Comparison of ENCODE assay signal across 14 mouse cellular contexts in genomic region chr1:39758244-39758643, GRCm38 (mm10). TPM values are rescaled to one million over a fixed set of nuclear protein-coding genes. Genes with fewer than 3 reads are reported as not detected.
A peak's percentile ranks its signal among the peaks of the same experiment; 100 is the strongest.
DNase-seq lines count a peak whose midpoint lies in the region; ATAC-seq lines count a peak whose summit lies in the region.
"Had no signal": no experiment of that assay in that cellular context is flagged by ENCODE, and none has a peak within 500 bp of the region (broad histone marks: within the 10 kb centered on the region; RNA-seq: fewer than 3 reads in every experiment).

No protein-coding gene starts in this region.

- intact Hi-C loops in left cerebral cortex, postnatal 14 days (cut with DNase I), result no loop called here

- peak overlapping the region; percentile 39; the same call in 1 of the 2 replicates for H3K27ac ChIP-seq in heart, embryonic 13.5 days (replicated peaks)
- H3K27ac ChIP-seq: embryonic facial prominence, embryonic 13.5 days had no signal

- H3K9me3 ChIP-seq in heart, embryonic 13.5 days, result no peaks in the 10 kb centered on the region
- H3K9me3 ChIP-seq: embryonic facial prominence, embryonic 13.5 days had no signal

- H3K4me2 ChIP-seq in heart, embryonic 13.5 days, result no peak overlapping the region
- H3K4me2 ChIP-seq: embryonic facial prominence, embryonic 13.5 days had no signal

- peaks cover 66% of the 10 kb centered on the region for H3K4me1 ChIP-seq in heart, embryonic 13.5 days

- 66% methylated on average over 9 of the region's 9 CpGs for WGBS in heart, embryonic 13.5 days

- no peaks in the 10 kb centered on the region for H3K27me3 ChIP-seq in heart, embryonic 13.5 days (replicated peaks)
- H3K27me3 ChIP-seq: embryonic facial prominence, embryonic 13.5 days had no signal

- H3K9ac ChIP-seq in heart, embryonic 13.5 days, result no peak overlapping the region
- H3K9ac ChIP-seq: embryonic facial prominence, embryonic 13.5 days had no signal

- no peak for ATAC-seq in heart, embryonic 13.5 days (ENCODE audit: extremely low read depth, insufficient number of reproducible peaks, low FRiP score, low TSS enrichment)
- ATAC-seq: intestine, embryonic 16.5 days had no signal

- no peak overlapping the region for H3K4me3 ChIP-seq in heart, embryonic 13.5 days
- H3K4me3 ChIP-seq: embryonic facial prominence, embryonic 13.5 days had no signal

- no peaks in the 10 kb centered on the region for H3K36me3 ChIP-seq in heart, embryonic 13.5 days
- H3K36me3 ChIP-seq: embryonic facial prominence, embryonic 13.5 days had no signal

- peak; percentile 67 for DNase-seq in 3134 (ENCODE audit: extremely low read depth, insufficient read length, low spot score)
- DNase-seq in R1 (ENCODE audit: low read depth, low spot score), result peak; percentile 71
- DNase-seq in kidney, postnatal 4 days, result peak; percentile 35 to 54
- no peak for DNase-seq in left cerebral cortex, postnatal 14 days (ENCODE audit: low spot score in 2 of 2)
- DNase-seq in thymus, postnatal 25 days, result no peak
- DNase-seq in right cerebral cortex, postnatal 4 days, result no peak
- DNase-seq: adrenal gland, postnatal 10 days; cerebellum, adult 8-10 months; left cerebral cortex, postnatal 4 days had no signal

RNA-seq across cellular contexts. Expression of gene Rfx8, which starts 37.4 kb away (rescaled TPM):
- 0.59 and 0.67 TPM in 2 replicates for polyA plus RNA-seq in heart, embryonic 13.5 days (2015; fragmentation: Nextera tagmentation; extraction: Ambion mirVana)
- total RNA-seq in left cerebral cortex, postnatal 14 days (2021), result under 1 TPM; 0.21 to 0.35 TPM

RNA-seq across cellular contexts. Expression of gene Gm3646, which starts 46.9 kb away (rescaled TPM):
- 1.9 and 2.5 TPM in 2 replicates for polyA plus RNA-seq in heart, embryonic 13.5 days (2015; fragmentation: Nextera tagmentation; extraction: Ambion mirVana)
- total RNA-seq in left cerebral cortex, postnatal 14 days (2021), result not detected
- total RNA-seq: adrenal gland, postnatal 10 days; left cerebral cortex, postnatal 4 days; megakaryocyte progenitor cell, adult 5-6 weeks had no signal
- polyA plus RNA-seq: embryonic facial prominence, embryonic 13.5 days; intestine, embryonic 16.5 days; neural tube, embryonic 11.5 days had no signal

Comparison
In these comparisons a context has a peak if more than half of its experiments do, and no peak if none do; other contexts are left out.
1. DNase-seq: peak in 3134 (single experiment), R1 (single experiment) and kidney, postnatal 4 days (2 of 2); none in left cerebral cortex, postnatal 14 days (0 of 2), thymus, postnatal 25 days (single experiment) and right cerebral cortex, postnatal 4 days (single experiment).